Mouse (Mus musculus) limb, embryonic 11.5 days (tissue): ENCODE measurements around the gene Phlpp2. TPM values are rescaled to one million over a fixed set of nuclear protein-coding genes. Genes with fewer than 3 reads are reported as not detected.

Experiments
- ATAC-seq: fragments of 200-750 bp; cut with Nextera tagmentation; 2 replicates; pipeline ENCODE4 v1.8.0; 2017; ENCODE audit warnings: low read depth; ENCODE audit not compliant: insufficient number of reproducible peaks, low FRiP score, low TSS enrichment
- DNase-seq: peaks from one replicate; pipeline ENCODE4 v3.0.0-alpha.2; 2015; ENCODE audit warnings: low spot score
- H3K27ac ChIP-seq: fragments of 300-500 bp; sonication (generic); replicated peaks from 2 replicates; pipeline ENCODE4 v1.5.1; 2014; ENCODE audit warnings: low read depth, mild to moderate bottlenecking, low read length
- H3K27me3 ChIP-seq: fragments of 300-500 bp; sonication (generic); 2 replicates; pipeline ENCODE4 v1.6.1; 2014; ENCODE audit warnings: mild to moderate bottlenecking, low read length, mixed read lengths; ENCODE audit not compliant: control insufficient read depth, insufficient read depth
- H3K36me3 ChIP-seq: fragments of 300-500 bp; sonication (generic); 2 replicates; pipeline ENCODE4 v1.6.1; 2014; ENCODE audit warnings: mild to moderate bottlenecking, low read length, moderate library complexity, mixed read lengths; ENCODE audit not compliant: control insufficient read depth, insufficient read depth
- H3K4me1 ChIP-seq: fragments of 300-500 bp; sonication (generic); 2 replicates; pipeline ENCODE4 v1.6.1; 2014; ENCODE audit warnings: low read length, mixed read lengths; ENCODE audit not compliant: control insufficient read depth, insufficient read depth
- H3K4me2 ChIP-seq: fragments of 300-500 bp; sonication (generic); 2 replicates; pipeline ENCODE4 v1.6.1; 2014; ENCODE audit warnings: low read depth, mild to moderate bottlenecking, moderate library complexity; ENCODE audit not compliant: severe bottlenecking
- H3K4me3 ChIP-seq: fragments of 300-500 bp; sonication (generic); 2 replicates; pipeline ENCODE4 v1.5.1; 2014; ENCODE audit warnings: low read depth, low read length
- H3K9ac ChIP-seq: fragments of 300-500 bp; sonication (generic); 2 replicates; pipeline ENCODE4 v1.6.1; 2014; ENCODE audit warnings: mild to moderate bottlenecking, low read length
- H3K9me3 ChIP-seq: fragments of 300-500 bp; sonication (generic); 2 replicates; pipeline ENCODE4 v1.6.1; 2016; ENCODE audit warnings: low read length; ENCODE audit not compliant: control insufficient read depth
- WGBS: fragments of 180-500 bp; shearing (Covaris S2); extraction: QIAGEN DNeasy Blood & Tissue Kit; methylation state at CpG from one replicate; pipeline ENCODE4 v1.1.7; 2014; 5-methylcytosine and 5-hydroxymethylcytosine counted together
- polyA plus RNA-seq: library from polyadenylated mRNA; unstranded; fragments of >200 nt; fragmentation: Nextera tagmentation; extraction: Ambion mirVana; gene quantifications from 2 replicates; pipeline ENCODE4 v1.2.1, GENCODE M21; 2014

The Phlpp2 gene
- polyA plus RNA-seq, 1 experiment from 2014 or later = 3.6 TPM

- Histone ChIP-seq H3K27me3 (no peaks in the 10 kb centered on the region), H3K36me3 (peaks cover 3% of the 10 kb centered on the region; the same call in 1 of the 2 replicates), H3K4me1 (no peaks in the 10 kb centered on the region), H3K9me3 (no peaks in the 10 kb centered on the region), H3K27ac (no peak overlapping the region), H3K4me3 (no peak overlapping the region), H3K4me2 (no peak overlapping the region), H3K9ac (no peak overlapping the region)
- 98% methylated on average over 3 of the region's 3 CpGs for WGBS
- ATAC-seq (no peak), DNase-seq (no peak)
These were observed 38.6 kb downstream of the Phlpp2 start for GRCm38 (mm10) chr8:109906907-109907306.

DNA sequence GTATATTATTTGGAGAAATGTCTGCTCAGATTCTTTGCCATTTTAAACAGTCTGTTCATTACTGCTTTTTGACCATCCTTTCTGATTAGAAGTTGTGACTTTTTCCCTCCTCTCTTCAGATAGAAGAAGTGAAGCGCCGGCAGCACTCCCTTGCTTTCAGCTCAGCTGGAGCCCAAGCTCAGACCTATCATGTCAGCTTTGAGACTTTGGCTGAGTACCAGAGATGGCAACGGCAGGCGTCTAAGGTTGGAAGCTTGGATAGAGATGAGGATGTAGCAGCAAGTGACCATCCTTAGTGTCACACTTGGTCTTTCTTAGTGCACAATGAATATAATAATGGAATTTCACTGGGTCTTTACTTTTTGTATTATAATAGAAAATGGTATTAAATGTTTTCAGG lies 39.0 kb downstream of the Phlpp2 start:
- ATAC-seq = no peak
- Histone ChIP-seq H3K27me3 (no peaks in the 10 kb centered on the region), H3K9me3 (no peaks in the 10 kb centered on the region), H3K36me3 (peaks cover 3% of the 10 kb centered on the region; the same call in 1 of the 2 replicates), H3K4me1 (no peaks in the 10 kb centered on the region), H3K4me3 (no peak overlapping the region), H3K4me2 (no peak overlapping the region), H3K9ac (no peak overlapping the region), H3K27ac (no peak overlapping the region)
- 96% methylated on average over 4 of the region's 4 CpGs for WGBS
- no peak for DNase-seq

GRCm38 (mm10) chr8:109917277-109917676 lies 48.9 kb downstream of the Phlpp2 start:
- Histone ChIP-seq H3K4me1 (no peaks in the 10 kb centered on the region), H3K9ac (no peak overlapping the region), H3K27ac (no peak overlapping the region), H3K27me3 (no peaks in the 10 kb centered on the region), H3K4me2 (no peak overlapping the region), H3K4me3 (no peak overlapping the region), H3K9me3 (no peaks in the 10 kb centered on the region), H3K36me3 (peaks cover 11% of the 10 kb centered on the region)
- DNase-seq = peak; percentile 38
- ATAC-seq = no peak
- 55% methylated on average over 4 of the region's 4 CpGs for WGBS

GRCm38 (mm10) chr8:109920406-109921390 lies 52.4 kb downstream of the Phlpp2 start:
- no peak for DNase-seq
- Histone ChIP-seq H3K9me3 (no peaks in the 10 kb centered on the region), H3K9ac (no peak overlapping the region), H3K4me2 (no peak overlapping the region), H3K27me3 (no peaks in the 10 kb centered on the region), H3K4me3 (no peak overlapping the region), H3K4me1 (no peaks in the 10 kb centered on the region), H3K27ac (no peak overlapping the region), H3K36me3 (peaks cover 7% of the 10 kb centered on the region)
- WGBS = 90% methylated on average over 8 of the region's 8 CpGs
- ATAC-seq = no peak

GRCm38 (mm10) chr8:109941606-109942360 lies 73.4 kb downstream of the Phlpp2 start:
- H3K9me3 ChIP-seq = no peaks in the 10 kb centered on the region
- ATAC-seq (no peak), DNase-seq (no peak)

GRCm38 (mm10) chr8:109945153-109945632 lies 76.9 kb downstream of the Phlpp2 start:
- WGBS = 23% methylated on average over 9 of the region's 9 CpGs
- no peak for ATAC-seq
- no peak overlapping the region for H3K9ac ChIP-seq

More at GRCm38 (mm10) chr8:109941606-109942360, 73.4 kb downstream of the Phlpp2 start:
- no peak overlapping the region for H3K4me2 ChIP-seq
- H3K9ac ChIP-seq = no peak overlapping the region
- peaks cover 7% of the 10 kb centered on the region; the same call in 1 of the 2 replicates for H3K4me1 ChIP-seq
- peaks cover 3% of the 10 kb centered on the region; the same call in 1 of the 2 replicates for H3K27me3 ChIP-seq
- no peak overlapping the region for H3K4me3 ChIP-seq
- H3K27ac ChIP-seq = no peak overlapping the region
- H3K36me3 ChIP-seq = peaks cover 7% of the 10 kb centered on the region
- 96% methylated on average over 2 of the region's 2 CpGs for WGBS

DNA sequence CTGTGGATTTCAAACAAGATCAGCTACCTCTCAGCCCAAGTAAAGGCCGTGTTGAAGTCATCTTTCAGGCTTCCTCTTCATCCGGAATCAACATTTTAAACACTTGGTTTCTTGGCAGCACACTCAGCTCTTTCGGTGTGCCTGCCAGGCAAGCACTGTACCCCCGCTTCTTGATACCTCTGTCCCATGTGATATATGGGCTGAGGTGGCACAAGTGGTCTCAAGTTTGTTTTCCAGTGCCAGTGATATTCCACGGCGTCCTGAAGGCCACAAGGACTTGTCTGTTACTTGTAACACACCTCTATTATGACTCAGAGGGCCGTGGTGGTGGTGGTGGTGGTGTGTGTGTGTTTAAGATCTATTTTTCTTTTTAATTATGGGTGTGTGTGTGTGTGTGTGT lies 77.4 kb downstream of the Phlpp2 start:
- ATAC-seq = no peak
- Histone ChIP-seq H3K4me1 (peaks cover 9% of the 10 kb centered on the region; the same call in 1 of the 2 replicates), H3K4me3 (no peak overlapping the region), H3K27me3 (peaks cover 32% of the 10 kb centered on the region), H3K9ac (no peak overlapping the region), H3K27ac (no peak overlapping the region), H3K9me3 (no peaks in the 10 kb centered on the region), H3K36me3 (peaks cover 4% of the 10 kb centered on the region), H3K4me2 (no peak overlapping the region)
- WGBS = 82% methylated on average over 7 of the region's 7 CpGs
- DNase-seq = no peak

More at GRCm38 (mm10) chr8:109945153-109945632, 76.9 kb downstream of the Phlpp2 start:
- H3K36me3 ChIP-seq = peaks cover 7% of the 10 kb centered on the region
- peak; percentile 53 for DNase-seq
- no peaks in the 10 kb centered on the region for H3K9me3 ChIP-seq
- peaks cover 32% of the 10 kb centered on the region for H3K27me3 ChIP-seq
- H3K27ac ChIP-seq = no peak overlapping the region
- H3K4me3 ChIP-seq = no peak overlapping the region
- H3K4me1 ChIP-seq = peaks cover 9% of the 10 kb centered on the region; the same call in 1 of the 2 replicates
- H3K4me2 ChIP-seq = no peak overlapping the region

GRCm38 (mm10) chr8:109946272-109946671 lies 77.9 kb downstream of the Phlpp2 start:
- WGBS = 87% methylated on average over 7 of the region's 7 CpGs
- DNase-seq (no peak), ATAC-seq (no peak)
- Histone ChIP-seq H3K36me3 (no peaks in the 10 kb centered on the region; the same call in 1 of the 2 replicates), H3K27ac (no peak overlapping the region), H3K27me3 (peaks cover 32% of the 10 kb centered on the region), H3K9ac (no peak overlapping the region), H3K9me3 (no peaks in the 10 kb centered on the region), H3K4me1 (peaks cover 9% of the 10 kb centered on the region; the same call in 1 of the 2 replicates), H3K4me3 (no peak overlapping the region), H3K4me2 (no peak overlapping the region)
